Comparison of ENCODE assay signal across 9 mouse cellular contexts in the genomic region with DNA sequence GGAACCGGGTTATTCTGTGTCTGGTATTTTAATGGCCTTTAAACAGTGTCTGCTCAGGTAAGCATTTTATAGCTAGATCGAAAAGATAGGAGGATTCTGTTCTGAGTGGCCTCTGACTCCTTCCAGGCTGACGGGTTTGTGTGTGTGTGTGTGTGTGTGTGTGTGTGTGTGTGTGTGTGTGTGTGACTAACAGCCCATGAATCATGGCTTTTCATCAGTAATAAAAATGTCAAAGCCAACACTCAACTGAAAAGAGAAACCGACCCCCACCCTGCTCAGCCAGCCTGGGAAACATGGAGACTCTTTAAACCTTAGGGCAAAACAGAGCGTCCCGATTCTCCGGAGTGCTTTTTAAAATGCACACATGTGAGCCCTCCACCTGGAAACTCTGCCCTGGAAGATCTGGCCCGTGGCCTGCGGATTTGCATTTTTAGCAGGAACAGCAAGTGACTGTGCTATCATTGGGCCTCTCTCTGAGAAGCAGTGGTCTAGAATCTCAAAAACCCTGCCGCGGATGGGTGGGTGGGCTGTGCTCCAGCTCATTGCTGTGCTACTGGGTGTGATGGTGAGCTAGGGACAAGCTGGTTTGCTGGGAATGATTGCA. TPM values are rescaled to one million over a fixed set of nuclear protein-coding genes. Genes with fewer than 3 reads are reported as not detected.
DNase-seq lines count a peak whose midpoint lies in the region; ATAC-seq and TF ChIP-seq lines count a peak whose summit lies in the region.
"Had no signal": no experiment of that assay in that cellular context is flagged by ENCODE, and none has a peak within 500 bp of the region (broad histone marks: within the 10 kb centered on the region; RNA-seq: fewer than 3 reads in every experiment).

No protein-coding gene starts in this region.

- DNase-seq in embryo, embryonic 10 days (ENCODE audit: low spot score), result peak; percentile 18
- DNase-seq in embryo, embryonic 9.5 days (ENCODE audit: extremely low spot score), result no peak
- DNase-seq in urinary bladder, adult 18-20 months (ENCODE audit: low spot score in 2 of 2), result peak; percentile 36 to 40
- no peak for DNase-seq in urinary bladder, postnatal 10 days (ENCODE audit: low spot score)
- peak; percentile 60 for DNase-seq in stomach, postnatal 0 days (ENCODE audit: low spot score)
- DNase-seq in spleen, adult 18-20 months, result no peak
- no peak for DNase-seq in cerebellum, adult 18-20 months

- TF ChIP-seq CTCF in stomach, postnatal 0 days (IDR thresholded peaks at IDR 0.05; ENCODE audit: low read depth), result no peak

- peak overlapping the region; percentile 42 for H3K4me2 ChIP-seq in limb, embryonic 13.5 days (replicated peaks)
- peak overlapping the region; percentile 14; the same call in 1 of the 2 replicates for H3K4me2 ChIP-seq in stomach, postnatal 0 days (replicated peaks; ENCODE audit: low read depth)
- H3K4me2 ChIP-seq: liver, embryonic 12.5 days had no signal

- no peak overlapping the region for H3K4me3 ChIP-seq in limb, embryonic 13.5 days
- no peak overlapping the region for H3K4me3 ChIP-seq in stomach, postnatal 0 days (ENCODE audit: low read depth, low read length)
- H3K4me3 ChIP-seq: liver, embryonic 12.5 days had no signal

- H3K27me3 ChIP-seq in limb, embryonic 13.5 days, result no peaks in the 10 kb centered on the region
- H3K27me3 ChIP-seq in stomach, postnatal 0 days (ENCODE audit: control insufficient read depth, insufficient read depth, low read length), result no peaks in the 10 kb centered on the region

- H3K27ac ChIP-seq in limb, embryonic 13.5 days, result peak overlapping the region; percentile 81
- peak overlapping the region; percentile 35; the same call in 1 of the 2 replicates for H3K27ac ChIP-seq in stomach, postnatal 0 days (replicated peaks)
- H3K27ac ChIP-seq: liver, embryonic 12.5 days had no signal

- no peaks in the 10 kb centered on the region for H3K36me3 ChIP-seq in limb, embryonic 13.5 days
- no peaks in the 10 kb centered on the region for H3K36me3 ChIP-seq in stomach, postnatal 0 days (ENCODE audit: control insufficient read depth, insufficient read depth, low read length)
- H3K36me3 ChIP-seq: liver, embryonic 12.5 days had no signal

- TF ChIP-seq EP300 in stomach, postnatal 0 days (optimal IDR thresholded peaks at IDR 0.05), result no peak

- H3K4me1 ChIP-seq in limb, embryonic 13.5 days, result peaks cover 32% of the 10 kb centered on the region
- H3K4me1 ChIP-seq in stomach, postnatal 0 days (replicated peaks; ENCODE audit: control insufficient read depth, insufficient read depth), result peaks cover 7% of the 10 kb centered on the region

- peak; percentile 41; the same call in 1 of the 2 replicates for ATAC-seq in limb, embryonic 13.5 days (ENCODE audit: low FRiP score, low read depth)
- ATAC-seq in stomach, postnatal 0 days (ENCODE audit: low FRiP score, low TSS enrichment), result peak; percentile 70
- ATAC-seq: liver, embryonic 12.5 days had no signal

- H3K9ac ChIP-seq in limb, embryonic 13.5 days, result peak overlapping the region; percentile 31; the same call in 1 of the 2 replicates
- no peak overlapping the region for H3K9ac ChIP-seq in stomach, postnatal 0 days (ENCODE audit: low read length)
- H3K9ac ChIP-seq: liver, embryonic 12.5 days had no signal

- 3% methylated on average over 11 of the region's 11 CpGs for WGBS in limb, embryonic 13.5 days
- 9% methylated on average over 11 of the region's 11 CpGs for WGBS in stomach, postnatal 0 days

- H3K9me3 ChIP-seq in limb, embryonic 13.5 days, result no peaks in the 10 kb centered on the region
- H3K9me3 ChIP-seq in stomach, postnatal 0 days (ENCODE audit: control insufficient read depth, low read length), result no peaks in the 10 kb centered on the region
- H3K9me3 ChIP-seq: liver, embryonic 12.5 days had no signal

RNA-seq across cellular contexts. Expression of a gene that starts 20.4 kb away (rescaled TPM):
- 116 and 117 TPM in 2 replicates for polyA plus RNA-seq in limb, embryonic 13.5 days (2015; fragmentation: Nextera tagmentation; extraction: Ambion mirVana)
- 104 and 108 TPM in 2 replicates for polyA plus RNA-seq in stomach, postnatal 0 days (2015; fragmentation: Nextera tagmentation; extraction: Ambion mirVana)

RNA-seq across cellular contexts. Expression of a gene that starts 21.9 kb away (rescaled TPM):
- polyA plus RNA-seq in limb, embryonic 13.5 days (2015; fragmentation: Nextera tagmentation; extraction: Ambion mirVana), result 52.1 and 56.1 TPM in 2 replicates
- 223 and 291 TPM in 2 replicates for polyA plus RNA-seq in stomach, postnatal 0 days (2015; fragmentation: Nextera tagmentation; extraction: Ambion mirVana)

RNA-seq across cellular contexts. Expression of a gene that starts 36.9 kb away (rescaled TPM):
- polyA plus RNA-seq in limb, embryonic 13.5 days (2015; fragmentation: Nextera tagmentation; extraction: Ambion mirVana), result 20.7 and 21.3 TPM in 2 replicates
- polyA plus RNA-seq in stomach, postnatal 0 days (2015; fragmentation: Nextera tagmentation; extraction: Ambion mirVana), result 28.8 and 30.0 TPM in 2 replicates

RNA-seq across cellular contexts. Expression of a gene that starts 60.0 kb away (rescaled TPM):
- polyA plus RNA-seq in limb, embryonic 13.5 days (2015; fragmentation: Nextera tagmentation; extraction: Ambion mirVana), result not detected in 2 replicates
- polyA plus RNA-seq in stomach, postnatal 0 days (2015; fragmentation: Nextera tagmentation; extraction: Ambion mirVana), result 7.7 and 8.7 TPM in 2 replicates

Comparison
In these comparisons a context has a peak if more than half of its experiments do, and no peak if none do; other contexts are left out.
1. DNase-seq: peak in embryo, embryonic 10 days (single experiment), urinary bladder, adult 18-20 months (2 of 2) and stomach, postnatal 0 days (single experiment); none in embryo, embryonic 9.5 days (single experiment), urinary bladder, postnatal 10 days (single experiment), spleen, adult 18-20 months (0 of 2) and cerebellum, adult 18-20 months (0 of 2).